Mouse (Mus musculus): ENCODE data around the gene Gata1. TPM values are rescaled to one million over a fixed set of nuclear protein-coding genes. Genes with fewer than 3 reads are reported as not detected.

The Gata1 gene
- polyA plus RNA-seq, 1 experiment from 2014 or later: 0.09 TPM

GRCm38 (mm10) chrX:8002001-8002400 is 24.1 kb upstream of the Gata1 start:
- H3K9me3 ChIP-seq: no peaks in the 10 kb centered on the region
- H3K36me3 ChIP-seq: no peaks in the 10 kb centered on the region
- 32% methylated on average over 5 of the region's 5 CpGs for WGBS
- H3K4me1 ChIP-seq: no peaks in the 10 kb centered on the region
- no peak overlapping the region for H3K27ac ChIP-seq (replicated peaks)
- ATAC-seq (replicated peaks): no peak
- no peaks in the 10 kb centered on the region for H3K27me3 ChIP-seq
- no peak overlapping the region for H3K4me2 ChIP-seq (replicated peaks)
- H3K9ac ChIP-seq (replicated peaks): no peak overlapping the region
- H3K4me3 ChIP-seq: no peak overlapping the region

- WGBS: 90% methylated on average over 3 of the region's 3 CpGs
- ATAC-seq (replicated peaks): no peak
- H3K4me1 ChIP-seq: no peaks in the 10 kb centered on the region
- no peaks in the 10 kb centered on the region for H3K9me3 ChIP-seq
- no peak overlapping the region for H3K9ac ChIP-seq (replicated peaks)
- H3K4me3 ChIP-seq: no peak overlapping the region
- no peaks in the 10 kb centered on the region for H3K36me3 ChIP-seq
- H3K27me3 ChIP-seq: no peaks in the 10 kb centered on the region
- no peak overlapping the region for H3K27ac ChIP-seq (replicated peaks)
- no peak overlapping the region for H3K4me2 ChIP-seq (replicated peaks)
Measured at GRCm38 (mm10) chrX:8000546-8001192, 22.8 kb upstream of the Gata1 start.

DNA sequence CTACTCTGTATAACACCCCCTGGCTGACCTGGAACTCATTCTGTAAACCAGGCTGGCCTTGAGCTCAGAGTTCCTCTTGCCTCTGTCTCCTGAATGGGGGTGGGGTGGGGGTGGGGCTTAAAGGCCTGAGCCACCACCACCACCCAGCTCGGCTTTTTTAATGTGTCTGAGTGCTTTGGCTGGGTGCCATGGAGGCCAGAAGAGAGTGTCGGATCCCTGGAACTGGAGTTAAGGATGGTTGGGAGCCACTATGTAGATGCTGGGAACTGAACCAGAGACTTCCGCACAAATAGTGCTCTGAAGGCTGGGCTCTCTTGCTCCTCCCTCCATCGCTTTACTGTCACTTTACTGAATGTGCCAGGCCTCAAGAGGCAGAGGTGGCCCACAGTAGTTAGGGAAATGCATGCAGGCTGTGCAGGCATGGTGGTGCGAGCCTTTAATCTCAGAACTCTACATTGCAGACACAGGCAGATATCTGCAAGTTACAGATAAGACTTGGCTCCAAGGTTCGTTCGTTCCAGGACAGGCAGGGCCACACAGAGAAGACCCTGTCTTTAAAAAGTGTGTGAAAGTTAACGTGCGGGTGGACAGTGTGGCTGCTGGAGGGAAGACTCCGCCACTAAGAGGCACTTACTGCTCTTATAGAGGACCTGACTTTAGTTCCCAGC is 15.3 kb upstream of the Gata1 start:
- Histone ChIP-seq H3K36me3 (no peaks in the 10 kb centered on the region), H3K27me3 (no peaks in the 10 kb centered on the region), H3K4me2 (replicated peaks) (no peak overlapping the region), H3K9ac (replicated peaks) (no peak overlapping the region), H3K4me1 (no peaks in the 10 kb centered on the region), H3K4me3 (no peak overlapping the region), H3K9me3 (no peaks in the 10 kb centered on the region), H3K27ac (replicated peaks) (no peak overlapping the region)
- WGBS: 76% methylated on average over 10 of the region's 10 CpGs
- no peak for ATAC-seq (replicated peaks)

DNA sequence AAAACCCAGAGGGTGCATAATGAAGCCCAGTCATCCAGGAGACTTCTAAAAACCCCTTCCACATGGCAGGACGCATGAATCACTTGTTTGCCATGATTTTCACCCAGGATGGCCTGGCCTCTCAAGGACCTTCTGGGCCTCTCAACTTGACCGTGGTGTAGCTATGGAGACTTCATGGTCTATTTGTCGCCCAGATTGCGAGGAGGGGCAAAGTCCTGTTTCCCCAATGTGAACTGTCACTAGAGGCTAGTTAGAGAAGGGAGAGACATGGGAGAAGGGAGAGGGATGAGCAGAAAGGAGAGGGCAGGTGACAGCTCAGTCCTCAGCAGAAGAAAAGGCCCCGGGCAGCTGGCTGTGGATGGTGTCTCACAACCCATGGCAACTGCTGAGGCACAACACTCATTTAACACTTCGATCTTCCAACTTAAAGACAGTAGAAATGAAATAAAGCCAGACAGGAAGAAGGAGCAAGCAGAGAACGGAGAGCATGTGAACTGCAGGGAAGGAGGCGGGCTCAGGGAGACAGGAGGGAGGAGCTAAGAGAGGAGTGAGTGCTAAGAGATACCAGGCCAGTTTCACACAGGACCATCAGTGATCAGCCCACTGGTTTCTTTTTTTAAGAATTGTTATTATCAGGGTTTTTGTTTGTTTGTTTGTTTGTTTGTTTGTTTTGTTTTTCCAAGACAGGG is 14.7 kb upstream of the Gata1 start:
- no peaks in the 10 kb centered on the region for H3K36me3 ChIP-seq
- no peaks in the 10 kb centered on the region for H3K4me1 ChIP-seq
- no peak overlapping the region for H3K4me3 ChIP-seq
- WGBS: 65% methylated on average over 8 of the region's 8 CpGs
- H3K4me2 ChIP-seq (replicated peaks): no peak overlapping the region
- no peak overlapping the region for H3K9ac ChIP-seq (replicated peaks)
- no peaks in the 10 kb centered on the region for H3K27me3 ChIP-seq
- no peak overlapping the region for H3K27ac ChIP-seq (replicated peaks)
- H3K9me3 ChIP-seq: no peaks in the 10 kb centered on the region
- no peak for ATAC-seq (replicated peaks)

DNA sequence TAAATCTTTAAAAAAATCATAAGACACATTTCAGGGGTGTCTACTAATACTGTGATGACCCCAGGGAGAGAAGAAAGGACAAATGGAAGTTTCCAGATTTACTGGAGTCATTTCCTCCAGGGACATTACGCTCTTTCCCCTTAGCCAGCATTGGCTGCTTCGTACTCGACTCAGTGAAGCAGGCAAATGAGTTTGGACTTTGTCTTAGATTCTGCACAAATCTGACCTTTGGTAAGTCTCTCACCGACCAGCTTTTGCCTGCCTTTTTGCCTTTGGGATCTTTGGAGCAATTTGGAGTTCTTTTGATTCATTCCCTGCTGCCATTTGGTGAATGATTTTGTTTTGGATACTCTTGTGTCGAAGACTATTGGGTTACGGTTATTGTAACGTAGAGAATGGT is 3.5 kb upstream of the Gata1 start:
- H3K36me3 ChIP-seq: no peaks in the 10 kb centered on the region
- no peak overlapping the region for H3K4me2 ChIP-seq (replicated peaks)
- H3K4me3 ChIP-seq: no peak overlapping the region
- no peaks in the 10 kb centered on the region for H3K27me3 ChIP-seq
- WGBS: 84% methylated on average over 7 of the region's 7 CpGs
- ATAC-seq (replicated peaks): no peak
- no peaks in the 10 kb centered on the region for H3K4me1 ChIP-seq
- no peak overlapping the region for H3K9ac ChIP-seq (replicated peaks)
- no peak overlapping the region for H3K27ac ChIP-seq (replicated peaks)
- no peaks in the 10 kb centered on the region for H3K9me3 ChIP-seq

GRCm38 (mm10) chrX:7971292-7971691 is 6.6 kb downstream of the Gata1 start:
- Histone ChIP-seq H3K27ac (replicated peaks) (no peak overlapping the region), H3K27me3 (no peaks in the 10 kb centered on the region), H3K36me3 (no peaks in the 10 kb centered on the region), H3K9me3 (no peaks in the 10 kb centered on the region), H3K4me1 (no peaks in the 10 kb centered on the region), H3K4me2 (replicated peaks) (no peak overlapping the region), H3K4me3 (no peak overlapping the region), H3K9ac (replicated peaks) (no peak overlapping the region)
- WGBS: 69% methylated on average over 4 of the region's 4 CpGs
- ATAC-seq (replicated peaks): no peak

GRCm38 (mm10) chrX:7968899-7969298 is 9.0 kb downstream of the Gata1 start:
- no peak overlapping the region for H3K9ac ChIP-seq (replicated peaks)
- H3K9me3 ChIP-seq: no peaks in the 10 kb centered on the region
- H3K4me2 ChIP-seq (replicated peaks): no peak overlapping the region
- WGBS: 91% methylated on average over 3 of the region's 3 CpGs
- no peak overlapping the region for H3K27ac ChIP-seq (replicated peaks)
- no peak for ATAC-seq (replicated peaks)
- H3K4me3 ChIP-seq: no peak overlapping the region
- H3K36me3 ChIP-seq: no peaks in the 10 kb centered on the region
- no peaks in the 10 kb centered on the region for H3K4me1 ChIP-seq
- H3K27me3 ChIP-seq: no peaks in the 10 kb centered on the region

DNA sequence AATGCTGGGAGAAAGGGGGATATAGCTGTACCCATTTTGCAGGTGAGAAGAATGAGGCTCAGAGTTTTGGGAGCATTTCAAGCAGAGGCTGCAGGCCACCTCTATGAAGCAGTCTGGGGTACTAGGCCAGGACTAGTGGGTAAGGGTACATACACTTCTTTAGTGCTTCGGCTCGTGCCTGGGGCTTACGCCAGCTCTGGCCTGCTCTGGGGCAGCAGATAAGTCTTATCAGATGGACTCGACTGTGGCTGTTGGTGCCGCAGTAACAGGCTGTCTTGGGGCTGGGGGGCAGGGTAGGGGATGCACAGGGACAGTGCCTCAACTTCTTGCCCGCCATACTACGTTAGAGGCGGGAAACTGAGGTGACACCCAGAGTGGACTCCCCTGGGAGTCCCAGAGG is 9.6 kb downstream of the Gata1 start:
- Histone ChIP-seq H3K9me3 (no peaks in the 10 kb centered on the region), H3K9ac (replicated peaks) (no peak overlapping the region), H3K4me1 (no peaks in the 10 kb centered on the region), H3K4me2 (replicated peaks) (no peak overlapping the region), H3K4me3 (no peak overlapping the region), H3K27me3 (no peaks in the 10 kb centered on the region), H3K36me3 (no peaks in the 10 kb centered on the region), H3K27ac (replicated peaks) (no peak overlapping the region)
- 94% methylated on average over 8 of the region's 8 CpGs for WGBS
- no peak for ATAC-seq (replicated peaks)

GRCm38 (mm10) chrX:7967596-7968201 is 10.2 kb downstream of the Gata1 start:
- WGBS: 87% methylated on average over 6 of the region's 9 CpGs
- H3K4me3 ChIP-seq: no peak overlapping the region
- H3K4me2 ChIP-seq (replicated peaks): no peak overlapping the region
- H3K9me3 ChIP-seq: no peaks in the 10 kb centered on the region
- no peaks in the 10 kb centered on the region for H3K27me3 ChIP-seq
- H3K4me1 ChIP-seq: no peaks in the 10 kb centered on the region
- H3K9ac ChIP-seq (replicated peaks): no peak overlapping the region
- H3K36me3 ChIP-seq: no peaks in the 10 kb centered on the region
- ATAC-seq (replicated peaks): no peak
- no peak overlapping the region for H3K27ac ChIP-seq (replicated peaks)

- H3K4me1 ChIP-seq: no peaks in the 10 kb centered on the region
- H3K36me3 ChIP-seq: no peaks in the 10 kb centered on the region
- H3K9me3 ChIP-seq: no peaks in the 10 kb centered on the region
- no peak overlapping the region for H3K9ac ChIP-seq (replicated peaks)
- no peak overlapping the region for H3K27ac ChIP-seq (replicated peaks)
- WGBS: 86% methylated on average over 4 of the region's 4 CpGs
- H3K4me2 ChIP-seq (replicated peaks): no peak overlapping the region
- H3K4me3 ChIP-seq: no peak overlapping the region
- H3K27me3 ChIP-seq: no peaks in the 10 kb centered on the region
- no peak for ATAC-seq (replicated peaks)
Measured at GRCm38 (mm10) chrX:7966161-7966560, 11.7 kb downstream of the Gata1 start.

DNA sequence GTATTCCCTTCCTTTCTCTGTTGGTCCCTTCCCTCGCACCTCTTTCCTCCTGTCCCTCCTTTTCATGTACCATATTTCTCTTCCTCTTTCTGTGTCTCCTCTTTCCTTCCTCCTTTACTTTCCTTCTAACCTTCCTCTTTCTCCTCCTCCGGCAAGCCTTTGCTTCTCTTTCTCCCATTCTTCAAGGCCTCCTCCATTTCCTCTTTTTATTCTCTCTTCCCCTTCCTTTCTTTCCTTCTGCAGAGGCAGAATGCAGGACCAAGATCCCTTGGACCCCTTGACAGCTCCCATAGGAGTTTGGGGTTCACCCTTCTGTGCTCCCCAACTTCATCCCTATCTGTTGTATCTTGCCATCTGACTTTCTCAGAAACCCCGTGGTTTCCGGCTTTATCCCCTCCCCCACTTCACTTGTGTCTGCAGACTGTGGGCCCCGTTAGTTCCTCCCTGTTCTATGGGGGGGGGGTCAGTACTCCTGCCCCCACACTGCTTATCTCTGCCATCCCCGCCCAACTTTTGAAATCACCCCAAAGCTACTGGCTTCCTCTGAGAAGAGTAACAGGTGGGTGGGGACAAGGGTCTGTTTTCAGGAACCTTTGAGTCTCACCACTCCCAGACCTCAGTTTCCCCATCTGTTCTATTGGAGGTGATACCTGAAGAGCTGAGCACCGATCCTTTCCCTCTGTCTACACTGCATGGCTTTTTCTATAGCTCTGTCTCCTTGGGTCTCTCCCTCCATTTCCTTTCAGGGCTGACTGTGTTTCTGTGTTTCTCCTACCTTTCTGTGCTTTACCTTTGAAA is 13.8 kb downstream of the Gata1 start:
- no peak for ATAC-seq (replicated peaks)
- Histone ChIP-seq H3K27ac (replicated peaks) (no peak overlapping the region), H3K4me3 (no peak overlapping the region), H3K9me3 (no peaks in the 10 kb centered on the region), H3K4me1 (no peaks in the 10 kb centered on the region), H3K9ac (replicated peaks) (no peak overlapping the region), H3K36me3 (no peaks in the 10 kb centered on the region), H3K27me3 (no peaks in the 10 kb centered on the region), H3K4me2 (replicated peaks) (no peak overlapping the region)
- 84% methylated on average over 7 of the region's 7 CpGs for WGBS

DNA sequence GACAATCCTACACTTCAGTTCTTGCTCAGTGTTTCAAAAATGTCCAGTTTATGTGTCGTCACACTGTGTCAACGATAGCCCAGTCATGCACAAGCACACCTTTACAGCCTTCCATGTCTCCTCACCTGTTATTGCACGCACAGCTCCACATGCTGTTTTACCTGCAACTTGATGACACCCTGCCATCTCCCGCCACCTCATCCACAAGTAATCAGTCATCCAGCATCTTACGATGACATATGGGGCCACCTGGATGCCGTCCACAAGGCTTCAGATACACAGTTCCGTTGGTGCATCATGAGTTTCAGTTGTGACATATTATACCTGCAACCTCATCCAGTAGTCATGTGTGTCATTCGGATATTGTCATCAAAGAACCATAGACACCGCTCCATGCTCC is 19.0 kb downstream of the Gata1 start:
- H3K27ac ChIP-seq (replicated peaks): no peak overlapping the region
- ATAC-seq (replicated peaks): no peak

More for the DNA sequence above, 19.0 kb downstream of the Gata1 start:
- 93% methylated on average over 9 of the region's 9 CpGs for WGBS
- no peaks in the 10 kb centered on the region for H3K27me3 ChIP-seq
- no peaks in the 10 kb centered on the region for H3K4me1 ChIP-seq
- no peak overlapping the region for H3K4me3 ChIP-seq
- H3K9ac ChIP-seq (replicated peaks): no peak overlapping the region
- H3K9me3 ChIP-seq: no peaks in the 10 kb centered on the region
- no peak overlapping the region for H3K4me2 ChIP-seq (replicated peaks)
- H3K36me3 ChIP-seq: no peaks in the 10 kb centered on the region
